In the genomic region with DNA sequence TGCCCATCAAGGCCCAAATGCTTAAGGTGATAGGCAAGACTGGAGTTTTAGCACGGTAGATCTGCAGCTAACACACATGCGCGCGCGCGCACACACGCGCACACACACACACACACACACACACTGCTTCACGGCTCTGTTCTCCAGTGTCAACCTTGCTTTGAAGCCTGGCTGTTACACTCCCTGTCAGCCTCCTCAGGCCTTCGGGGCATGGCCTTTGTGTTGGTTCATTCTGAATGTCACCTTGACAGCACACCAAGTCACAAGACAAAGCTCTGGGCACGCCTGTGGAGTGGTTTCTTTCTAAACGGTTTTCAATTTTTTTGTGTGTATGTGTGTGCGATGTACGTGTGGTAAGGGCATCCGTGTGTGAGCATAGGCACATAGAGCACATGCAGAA, we compare ENCODE assay signal across 29 mouse cellular contexts.
DNase-seq lines count a peak whose midpoint lies in the region; ATAC-seq lines count a peak whose summit lies in the region.
"Had no signal": no experiment of that assay in that cellular context is flagged by ENCODE, and none has a peak within 500 bp of the region (broad histone marks: within the 10 kb centered on the region; RNA-seq: fewer than 3 reads in every experiment).

No protein-coding gene starts in this region.

- H3K4me1 ChIP-seq in hindbrain, embryonic 15.5 days (replicated peaks) = peaks cover 13% of the 10 kb centered on the region
- no peaks in the 10 kb centered on the region; the same call in 1 of the 2 replicates for H3K4me1 ChIP-seq in hindbrain, embryonic 16.5 days (ENCODE audit: control insufficient read depth, insufficient read depth, low read depth, low read length)
- peaks cover 20% of the 10 kb centered on the region for H3K4me1 ChIP-seq in neural tube, embryonic 15.5 days
- H3K4me1 ChIP-seq: heart, embryonic 10.5 days; heart, embryonic 13.5 days had no signal

- DNase-seq in ES-CJ7 (ENCODE audit: low read depth, low spot score) (peak; percentile 80), ZHBTc4 (ENCODE audit: low read depth, low spot score) (peak; percentile 90)
- DNase-seq in frontal cortex, adult 2 months (ENCODE audit: extremely low spot score in 1 of 2, low spot score in 1 of 2) = no peak
- DNase-seq in retina, embryonic 14.5 days (ENCODE audit: low spot score) = no peak
- DNase-seq: adrenal gland, adult 8-10 months; adrenal gland, postnatal 25 days; B cell, adult 2 months; cerebellum, adult 18-20 months; cerebellum, adult 9-10 months; cerebellum, postnatal 25 days; gastrocnemius, postnatal 10 days; gastrocnemius, postnatal 36 days; heart, adult 2 months; heart, postnatal 14 days; heart, postnatal 4 days; kidney, adult 11 months had no signal

- no peak overlapping the region for H3K9ac ChIP-seq in hindbrain, embryonic 15.5 days
- H3K9ac ChIP-seq in hindbrain, embryonic 16.5 days (ENCODE audit: low read depth, low read length) = no peak overlapping the region
- no peak overlapping the region for H3K9ac ChIP-seq in neural tube, embryonic 15.5 days (replicated peaks)
- H3K9ac ChIP-seq: embryonic facial prominence, embryonic 13.5 days; forebrain, embryonic 12.5 days; forebrain, embryonic 15.5 days; heart, embryonic 13.5 days had no signal

- H3K27me3 ChIP-seq in hindbrain, embryonic 15.5 days = no peaks in the 10 kb centered on the region
- H3K27me3 ChIP-seq in hindbrain, embryonic 16.5 days (replicated peaks; ENCODE audit: control insufficient read depth, insufficient read depth, low read length) = no peaks in the 10 kb centered on the region
- no peaks in the 10 kb centered on the region for H3K27me3 ChIP-seq in neural tube, embryonic 15.5 days (replicated peaks)
- H3K27me3 ChIP-seq: CH12.LX; embryonic facial prominence, embryonic 13.5 days; forebrain, embryonic 12.5 days; forebrain, embryonic 15.5 days; heart, embryonic 13.5 days; Patski had no signal

- 86% methylated on average over 15 of the region's 15 CpGs for WGBS in hindbrain, embryonic 15.5 days
- WGBS in hindbrain, embryonic 16.5 days = 87% methylated on average over 15 of the region's 15 CpGs
- 87% methylated on average over 15 of the region's 15 CpGs for WGBS in neural tube, embryonic 15.5 days

- no peaks in the 10 kb centered on the region for H3K36me3 ChIP-seq in hindbrain, embryonic 15.5 days
- no peaks in the 10 kb centered on the region for H3K36me3 ChIP-seq in hindbrain, embryonic 16.5 days (ENCODE audit: control insufficient read depth, insufficient read depth, low read length)
- no peaks in the 10 kb centered on the region for H3K36me3 ChIP-seq in neural tube, embryonic 15.5 days
- H3K36me3 ChIP-seq: embryonic facial prominence, embryonic 13.5 days; forebrain, embryonic 12.5 days; forebrain, embryonic 15.5 days; G1E; heart, embryonic 10.5 days; heart, embryonic 13.5 days had no signal

- no peak for ATAC-seq in hindbrain, embryonic 15.5 days (ENCODE audit: low FRiP score, low read depth)
- ATAC-seq in hindbrain, embryonic 16.5 days = no peak
- no peak for ATAC-seq in neural tube, embryonic 15.5 days (ENCODE audit: low FRiP score)
- ATAC-seq: activated CD4-positive, CD25-positive, alpha-beta regulatory T cell, adult 4 months; forebrain, embryonic 15.5 days; Patski had no signal

- H3K27ac ChIP-seq in hindbrain, embryonic 15.5 days (replicated peaks) = 0 out of 2 replicates have a peak overlapping the region, but pooled peaks have one; percentile 5
- H3K27ac ChIP-seq in hindbrain, embryonic 16.5 days (ENCODE audit: low read depth, low read length) = no peak overlapping the region
- 0 out of 2 replicates have a peak overlapping the region, but pooled peaks have one; percentile 9 for H3K27ac ChIP-seq in neural tube, embryonic 15.5 days (replicated peaks)
- H3K27ac ChIP-seq: embryonic facial prominence, embryonic 13.5 days; forebrain, embryonic 12.5 days; heart, adult 2 months; heart, embryonic 10.5 days; heart, embryonic 13.5 days had no signal

- H3K4me3 ChIP-seq in hindbrain, embryonic 15.5 days = no peak overlapping the region
- no peak overlapping the region for H3K4me3 ChIP-seq in hindbrain, embryonic 16.5 days (ENCODE audit: low read length)
- no peak overlapping the region for H3K4me3 ChIP-seq in neural tube, embryonic 15.5 days (replicated peaks)
- H3K4me3 ChIP-seq: embryonic facial prominence, embryonic 13.5 days; erythroblast, embryonic 14.5 days; forebrain, embryonic 12.5 days; forebrain, embryonic 15.5 days; heart, adult 2 months; heart, embryonic 10.5 days; heart, embryonic 13.5 days had no signal

- no peak overlapping the region for H3K4me2 ChIP-seq in hindbrain, embryonic 15.5 days
- no peak overlapping the region for H3K4me2 ChIP-seq in hindbrain, embryonic 16.5 days (ENCODE audit: low read length)
- no peak overlapping the region for H3K4me2 ChIP-seq in neural tube, embryonic 15.5 days
- H3K4me2 ChIP-seq: embryonic facial prominence, embryonic 13.5 days; forebrain, embryonic 12.5 days; forebrain, embryonic 15.5 days; heart, embryonic 13.5 days had no signal

- H3K9me3 ChIP-seq in hindbrain, embryonic 15.5 days = no peaks in the 10 kb centered on the region
- no peaks in the 10 kb centered on the region for H3K9me3 ChIP-seq in hindbrain, embryonic 16.5 days (ENCODE audit: control insufficient read depth, low read length)
- no peaks in the 10 kb centered on the region for H3K9me3 ChIP-seq in neural tube, embryonic 15.5 days (replicated peaks)
- H3K9me3 ChIP-seq: embryonic facial prominence, embryonic 13.5 days; forebrain, embryonic 12.5 days; forebrain, embryonic 15.5 days; heart, embryonic 10.5 days; heart, embryonic 13.5 days had no signal

Comparison
In these comparisons a context has a peak if more than half of its experiments do, and no peak if none do; other contexts are left out.
1. DNase-seq: peak in ES-CJ7 (single experiment) and ZHBTc4 (single experiment); none in frontal cortex, adult 2 months (0 of 2) and retina, embryonic 14.5 days (single experiment).